Mouse (Mus musculus) limb, embryonic 14.5 days (tissue): ENCODE measurements around the gene BC005537. TPM values are rescaled to one million over a fixed set of nuclear protein-coding genes. Genes with fewer than 3 reads are reported as not detected.

Source experiments
- ATAC-seq: fragments of 200-750 bp; cut with Nextera tagmentation; 2 replicates; pipeline ENCODE4 v1.8.0; 2017; ENCODE audit warnings: low read depth, moderate number of reproducible peaks, moderate TSS enrichment; ENCODE audit not compliant: low FRiP score
- DNase-seq: peaks from one replicate; pipeline ENCODE4 v3.0.0-alpha.2; 2015; ENCODE audit warnings: low spot score
- H3K27ac ChIP-seq: fragments of 300-500 bp; sonication (generic); replicated peaks from 2 replicates; pipeline ENCODE4 v1.5.1; 2014; ENCODE audit warnings: low read depth, mild to moderate bottlenecking, low read length, moderate library complexity, mixed read lengths
- H3K27me3 ChIP-seq: fragments of 300-500 bp; sonication (generic); 2 replicates; pipeline ENCODE4 v1.6.1; 2014; ENCODE audit warnings: low read length, mixed read lengths; ENCODE audit not compliant: control insufficient read depth, insufficient read depth
- H3K36me3 ChIP-seq: fragments of 300-500 bp; sonication (generic); 2 replicates; pipeline ENCODE4 v1.6.1; 2014; ENCODE audit warnings: mild to moderate bottlenecking, low read length, moderate library complexity, mixed read lengths; ENCODE audit not compliant: control insufficient read depth, insufficient read depth
- H3K4me1 ChIP-seq: fragments of 300-500 bp; sonication (generic); 2 replicates; pipeline ENCODE4 v1.6.1; 2014; ENCODE audit warnings: antibody characterized with exemption, low read length, mixed read lengths; ENCODE audit not compliant: control insufficient read depth, insufficient read depth
- H3K4me2 ChIP-seq: fragments of 300-500 bp; sonication (generic); replicated peaks from 2 replicates; pipeline ENCODE4 v1.6.1; 2014; ENCODE audit warnings: low read depth, mild to moderate bottlenecking, low read length, moderate library complexity; ENCODE audit not compliant: severe bottlenecking
- H3K4me3 ChIP-seq: fragments of 300-500 bp; sonication (generic); replicated peaks from 2 replicates; pipeline ENCODE4 v1.5.1; 2014; ENCODE audit warnings: low read length
- H3K9ac ChIP-seq: fragments of 300-500 bp; sonication (generic); 2 replicates; pipeline ENCODE4 v1.6.1; 2014; ENCODE audit warnings: mild to moderate bottlenecking, low read depth, low read length, moderate library complexity; ENCODE audit not compliant: severe bottlenecking
- H3K9me3 ChIP-seq: fragments of 300-500 bp; sonication (generic); 2 replicates; pipeline ENCODE4 v1.6.1; 2016; ENCODE audit warnings: low read length; ENCODE audit not compliant: control insufficient read depth
- POLR2A ChIP-seq: fragments of 200-500 bp; IDR thresholded peaks from 2 replicates; pipeline ENCODE4 v1.8.0; 2012; ENCODE audit warnings: inconsistent platforms, mild to moderate bottlenecking, moderate library complexity, borderline replicate concordance; ENCODE audit not compliant: insufficient read depth, insufficient read length; ENCODE audit errors: extremely low read depth
- WGBS: fragments of 180-500 bp; shearing (Covaris S2); extraction: QIAGEN DNeasy Blood & Tissue Kit; methylation state at CpG from one replicate; pipeline ENCODE4 v1.1.7; 2014; 5-methylcytosine and 5-hydroxymethylcytosine counted together
- polyA plus RNA-seq, 2 experiments: library from polyadenylated mRNA; depleted of rRNA in 1 of 2; stranded (reverse) in 1 of 2; unstranded in 1 of 2; fragments of >200 nt; fragmentation: Nextera tagmentation in 1 of 2; extraction: Ambion mirVana in 1 of 2; gene quantifications; 2 replicates each; pipeline versions ENCODE4 v1.2.1 to v1.2.3; 2012 to 2014

BC005537 gene
- polyA plus RNA-seq, 2 experiments: 29.3 to 87.7 TPM

GRCm38 (mm10) chr13:24812521-24812920 lies 11.1 kb downstream of the BC005537 start:
- DNase-seq: no peak
- no peaks in the 10 kb centered on the region for H3K27me3 ChIP-seq
- 93% methylated on average over 2 of the region's 2 CpGs for WGBS
- no peaks in the 10 kb centered on the region for H3K4me1 ChIP-seq
- H3K36me3 ChIP-seq: peaks cover 74% of the 10 kb centered on the region
- no peak overlapping the region for H3K27ac ChIP-seq
- H3K4me2 ChIP-seq: no peak overlapping the region
- no peak overlapping the region for H3K9ac ChIP-seq
- TF ChIP-seq POLR2A: no peak
- H3K9me3 ChIP-seq: no peaks in the 10 kb centered on the region
- ATAC-seq: no peak
- H3K4me3 ChIP-seq: no peak overlapping the region

GRCm38 (mm10) chr13:24814616-24815015 lies 13.2 kb downstream of the BC005537 start:
- Histone ChIP-seq H3K4me1 (no peaks in the 10 kb centered on the region), H3K9ac (no peak overlapping the region), H3K27ac (no peak overlapping the region), H3K36me3 (peaks cover 65% of the 10 kb centered on the region), H3K4me2 (no peak overlapping the region), H3K9me3 (no peaks in the 10 kb centered on the region), H3K27me3 (no peaks in the 10 kb centered on the region), H3K4me3 (no peak overlapping the region)
- no peak for DNase-seq
- no peak for TF ChIP-seq POLR2A
- ATAC-seq: no peak
- 88% methylated on average over 1 of the region's 1 CpGs for WGBS

- Histone ChIP-seq H3K9me3 (no peaks in the 10 kb centered on the region), H3K4me1 (no peaks in the 10 kb centered on the region), H3K27me3 (no peaks in the 10 kb centered on the region), H3K4me3 (no peak overlapping the region), H3K36me3 (peaks cover 48% of the 10 kb centered on the region), H3K4me2 (no peak overlapping the region), H3K9ac (no peak overlapping the region), H3K27ac (no peak overlapping the region)
- DNase-seq (no peak), ATAC-seq (peak; percentile 62)
- 54% methylated on average over 4 of the region's 4 CpGs for WGBS
- TF ChIP-seq POLR2A: no peak
Observed at GRCm38 (mm10) chr13:24816125-24817092, 15.0 kb downstream of the BC005537 start.

GRCm38 (mm10) chr13:24819931-24820330 lies 18.5 kb downstream of the BC005537 start:
- Histone ChIP-seq H3K27me3 (no peaks in the 10 kb centered on the region), H3K4me1 (no peaks in the 10 kb centered on the region), H3K9me3 (no peaks in the 10 kb centered on the region), H3K9ac (no peak overlapping the region), H3K36me3 (peaks cover 16% of the 10 kb centered on the region), H3K4me2 (no peak overlapping the region), H3K4me3 (no peak overlapping the region), H3K27ac (no peak overlapping the region)
- TF ChIP-seq POLR2A: no peak
- no peak for ATAC-seq
- WGBS: 70% methylated on average over 1 of the region's 1 CpGs
- no peak for DNase-seq

- TF ChIP-seq POLR2A: no peak
- H3K4me1 ChIP-seq: no peaks in the 10 kb centered on the region
- 86% methylated on average over 16 of the region's 16 CpGs for WGBS
Observed at GRCm38 (mm10) chr13:24822663-24823343, 21.3 kb downstream of the BC005537 start.

More at GRCm38 (mm10) chr13:24822663-24823343, 21.3 kb downstream of the BC005537 start:
- no peak overlapping the region for H3K9ac ChIP-seq
- no peak for ATAC-seq
- DNase-seq: no peak
- peaks cover 10% of the 10 kb centered on the region; the same call in 1 of the 2 replicates for H3K36me3 ChIP-seq
- no peak overlapping the region for H3K4me3 ChIP-seq
- H3K9me3 ChIP-seq: no peaks in the 10 kb centered on the region
- no peak overlapping the region for H3K27ac ChIP-seq
- H3K4me2 ChIP-seq: no peak overlapping the region
- H3K27me3 ChIP-seq: no peaks in the 10 kb centered on the region
